Mouse (Mus musculus) neural tube, embryonic 12.5 days (tissue): ENCODE measurements at regions not wholly inside any gene's neighbourhood (a gene's known extent, or its start where the extent isn't known, plus 50 kb on each side); places are given as distances from the start of the nearest gene placed in this dataset.

ENCODE experiments used
- ATAC-seq: fragments of 200-750 bp; cut with Nextera tagmentation; 2 replicates; pipeline ENCODE4 v1.8.0; 2017; ENCODE audit warnings: low read depth, mild to moderate bottlenecking, moderate TSS enrichment, moderate library complexity; ENCODE audit not compliant: low FRiP score
- H3K27ac ChIP-seq: fragments of 300-500 bp; sonication (generic); 2 replicates; pipeline ENCODE4 v1.5.1; 2016
- H3K27me3 ChIP-seq: fragments of 300-500 bp; sonication (generic); replicated peaks from 2 replicates; pipeline ENCODE4 v1.6.1; 2016; ENCODE audit warnings: mild to moderate bottlenecking
- H3K36me3 ChIP-seq: fragments of 300-500 bp; sonication (generic); 2 replicates; pipeline ENCODE4 v1.6.1; 2016; ENCODE audit warnings: mild to moderate bottlenecking
- H3K4me1 ChIP-seq: fragments of 300-500 bp; sonication (generic); 2 replicates; pipeline ENCODE4 v1.6.1; 2016
- H3K4me2 ChIP-seq: fragments of 300-500 bp; sonication (generic); replicated peaks from 2 replicates; pipeline ENCODE4 v1.6.1; 2016; ENCODE audit warnings: mild to moderate bottlenecking
- H3K4me3 ChIP-seq: fragments of 300-500 bp; sonication (generic); 2 replicates; pipeline ENCODE4 v1.5.1; 2016
- H3K9ac ChIP-seq: fragments of 300-500 bp; sonication (generic); 2 replicates; pipeline ENCODE4 v1.6.1; 2016; ENCODE audit warnings: mild to moderate bottlenecking
- H3K9me3 ChIP-seq: fragments of 300-500 bp; sonication (generic); 2 replicates; pipeline ENCODE4 v1.6.1; 2016; ENCODE audit warnings: mild to moderate bottlenecking
- WGBS: fragments of 180-500 bp; shearing (Covaris S2); methylation state at CpG from one replicate; pipeline ENCODE4 v1.1.7; 2016; 5-methylcytosine and 5-hydroxymethylcytosine counted together

DNA sequence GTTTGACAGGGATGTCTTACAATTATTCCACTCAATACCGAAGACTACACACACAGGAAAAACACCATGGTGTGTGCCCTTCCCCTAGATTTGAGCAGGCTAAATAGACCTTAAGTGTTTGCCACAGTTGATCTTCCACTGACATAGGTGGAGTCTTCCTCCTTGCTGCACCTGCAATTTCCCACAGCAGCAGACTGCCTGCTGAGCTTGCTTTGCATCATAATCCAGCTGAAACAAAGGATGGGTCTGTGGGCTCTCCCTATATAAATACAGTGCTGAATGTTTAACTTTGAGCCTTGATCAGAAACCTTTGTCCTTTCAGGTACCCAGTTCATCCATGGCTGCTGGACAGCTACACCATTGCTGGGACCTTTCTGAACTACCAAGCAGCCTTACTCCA, 334.3 kb downstream of the Lmbrd1 start:
- WGBS: 69% methylated on average over 1 of the region's 1 CpGs

More for the DNA sequence above, 334.3 kb downstream of the Lmbrd1 start:
- H3K9me3 ChIP-seq: no peaks in the 10 kb centered on the region
- ATAC-seq: no peak
- no peak overlapping the region for H3K27ac ChIP-seq
- H3K4me2 ChIP-seq: no peak overlapping the region
- no peaks in the 10 kb centered on the region for H3K36me3 ChIP-seq
- H3K4me1 ChIP-seq: no peaks in the 10 kb centered on the region
- H3K27me3 ChIP-seq: no peaks in the 10 kb centered on the region
- no peak overlapping the region for H3K4me3 ChIP-seq
- no peak overlapping the region for H3K9ac ChIP-seq
